ENCODE assay signal across 8 mouse cellular contexts in genomic region chr8:22061126-22061525, GRCm38 (mm10). TPM values are rescaled to one million over a fixed set of nuclear protein-coding genes. Genes with fewer than 3 reads are reported as not detected.
DNase-seq lines count a peak whose midpoint lies in the region; ATAC-seq and TF ChIP-seq lines count a peak whose summit lies in the region.

No protein-coding gene starts in this region.

- H3K79me2 ChIP-seq in liver, adult 2 months (ENCODE audit: control insufficient read depth, insufficient read depth, low read length): peaks cover 11% of the 10 kb centered on the region; the same call in 1 of the 2 replicates

- no peak overlapping the region for H3K9ac ChIP-seq in liver, adult 2 months (ENCODE audit: low read depth, low read length)
- peak overlapping the region; percentile 28 for H3K9ac ChIP-seq in embryonic facial prominence, embryonic 12.5 days
- peak overlapping the region; percentile 55 for H3K9ac ChIP-seq in intestine, embryonic 14.5 days (ENCODE audit: low read length)
- H3K9ac ChIP-seq in neural tube, embryonic 12.5 days: 0 out of 2 replicates have a peak overlapping the region, but pooled peaks have one; percentile 45

- DNase-seq in liver, adult 2 months (ENCODE audit: extremely low read depth, low read depth, low spot score): peak; percentile 22
- DNase-seq in liver: no peak
- no peak for DNase-seq in intestine, embryonic 14.5 days (ENCODE audit: low spot score)
- no peak for DNase-seq in testis, postnatal 10 days (ENCODE audit: low spot score)
- no peak for DNase-seq in thymus, postnatal 10 days (ENCODE audit: low spot score in 2 of 2)
- no peak for DNase-seq in spleen, postnatal 14 days (ENCODE audit: low spot score in 2 of 2)

- no peak overlapping the region for H3K27ac ChIP-seq in liver, adult 2 months (replicated peaks; ENCODE audit: insufficient read depth, low read depth, low read length)
- H3K27ac ChIP-seq in embryonic facial prominence, embryonic 12.5 days: no peak overlapping the region
- H3K27ac ChIP-seq in intestine, embryonic 14.5 days (ENCODE audit: low read depth): no peak overlapping the region
- H3K27ac ChIP-seq in neural tube, embryonic 12.5 days: no peak overlapping the region

- peaks cover 5% of the 10 kb centered on the region; the same call in 1 of the 2 replicates for H3K9me3 ChIP-seq in embryonic facial prominence, embryonic 12.5 days
- no peaks in the 10 kb centered on the region for H3K9me3 ChIP-seq in intestine, embryonic 14.5 days (ENCODE audit: control insufficient read depth, low read length)
- H3K9me3 ChIP-seq in neural tube, embryonic 12.5 days: no peaks in the 10 kb centered on the region

- 1% methylated on average over 3 of the region's 3 CpGs for WGBS in liver, adult 2 months
- 6% methylated on average over 3 of the region's 3 CpGs for WGBS in embryonic facial prominence, embryonic 12.5 days
- WGBS in intestine, embryonic 14.5 days: 7% methylated on average over 3 of the region's 3 CpGs
- 6% methylated on average over 3 of the region's 3 CpGs for WGBS in neural tube, embryonic 12.5 days

- TF ChIP-seq POLR2A in liver, adult 2 months (IDR thresholded peaks at IDR 0.05; ENCODE audit: extremely low read depth, insufficient read depth, low read length): no peak

- H3K27me3 ChIP-seq in liver, adult 2 months (ENCODE audit: control insufficient read depth, insufficient read depth, low read length): no peaks in the 10 kb centered on the region
- peaks cover 24% of the 10 kb centered on the region for H3K27me3 ChIP-seq in embryonic facial prominence, embryonic 12.5 days
- H3K27me3 ChIP-seq in intestine, embryonic 14.5 days (replicated peaks; ENCODE audit: control insufficient read depth, insufficient read depth, low read length): peaks cover 18% of the 10 kb centered on the region
- no peaks in the 10 kb centered on the region for H3K27me3 ChIP-seq in neural tube, embryonic 12.5 days (replicated peaks)

- TF ChIP-seq CTCF in liver, adult 2 months (IDR thresholded peaks at IDR 0.05; ENCODE audit: low read depth, low read length): no peak

- H3K36me3 ChIP-seq in liver, adult 2 months (ENCODE audit: control insufficient read depth, insufficient read depth, low read length): peaks cover 30% of the 10 kb centered on the region
- peaks cover 30% of the 10 kb centered on the region for H3K36me3 ChIP-seq in embryonic facial prominence, embryonic 12.5 days
- peaks cover 27% of the 10 kb centered on the region for H3K36me3 ChIP-seq in intestine, embryonic 14.5 days (ENCODE audit: control insufficient read depth, insufficient read depth, low read length)
- H3K36me3 ChIP-seq in neural tube, embryonic 12.5 days: peaks cover 19% of the 10 kb centered on the region

- H3K4me2 ChIP-seq in embryonic facial prominence, embryonic 12.5 days (replicated peaks): peak overlapping the region; percentile 88
- H3K4me2 ChIP-seq in intestine, embryonic 14.5 days (ENCODE audit: low read length): peak overlapping the region; percentile 92
- peak overlapping the region; percentile 85 for H3K4me2 ChIP-seq in neural tube, embryonic 12.5 days (replicated peaks)

- H3K4me3 ChIP-seq in liver, adult 2 months (ENCODE audit: insufficient read depth, low read depth, low read length): peak overlapping the region; percentile 79; the same call in 1 of the 2 replicates
- H3K4me3 ChIP-seq in embryonic facial prominence, embryonic 12.5 days: peak overlapping the region; percentile 75
- H3K4me3 ChIP-seq in intestine, embryonic 14.5 days (ENCODE audit: low read depth, low read length): peak overlapping the region; percentile 82
- H3K4me3 ChIP-seq in neural tube, embryonic 12.5 days: peak overlapping the region; percentile 66

- no peak for ATAC-seq in embryonic facial prominence, embryonic 12.5 days (ENCODE audit: insufficient number of reproducible peaks, insufficient read depth, low FRiP score, low TSS enrichment)
- no peak for ATAC-seq in intestine, embryonic 14.5 days (replicated peaks; ENCODE audit: low FRiP score, low TSS enrichment, low read depth)
- ATAC-seq in neural tube, embryonic 12.5 days (ENCODE audit: low FRiP score, low read depth): no peak

- peaks cover 11% of the 10 kb centered on the region for H3K4me1 ChIP-seq in liver, adult 2 months (ENCODE audit: control insufficient read depth, insufficient read depth, low read length)
- H3K4me1 ChIP-seq in embryonic facial prominence, embryonic 12.5 days: 0 out of 2 replicates have a peak, but pooled peaks cover 4% of the 10 kb centered on the region
- peaks cover 3% of the 10 kb centered on the region; the same call in 1 of the 2 replicates for H3K4me1 ChIP-seq in intestine, embryonic 14.5 days (replicated peaks; ENCODE audit: control insufficient read depth, insufficient read depth, low read length)
- peaks cover 7% of the 10 kb centered on the region; the same call in 1 of the 2 replicates for H3K4me1 ChIP-seq in neural tube, embryonic 12.5 days

RNA-seq across cellular contexts. Expression of gene Alg11, which starts 0.6 kb away (rescaled TPM):
- total RNA-seq in liver, adult 2 months (2014; rRNA removed): 15.2 and 22.2 TPM in 2 replicates
- 4.8 and 11.6 TPM in 2 replicates for polyA plus RNA-seq in liver, adult 2 months (2012; rRNA removed)
- polyA plus RNA-seq in embryonic facial prominence, embryonic 12.5 days (2016; fragmentation: Nextera tagmentation; extraction: Ambion mirVana): 44.4 and 46.5 TPM in 2 replicates
- 30.2 and 30.6 TPM in 2 replicates for polyA plus RNA-seq in intestine, embryonic 14.5 days (2014; fragmentation: Nextera tagmentation; extraction: Ambion mirVana)
- polyA plus RNA-seq in neural tube, embryonic 12.5 days (2016; fragmentation: Nextera tagmentation; extraction: Ambion mirVana): 20.9 and 30.2 TPM in 2 replicates

RNA-seq across cellular contexts. Expression of gene Atp7b, which starts 1.0 kb away (rescaled TPM):
- 9.8 and 14.5 TPM in 2 replicates for total RNA-seq in liver, adult 2 months (2014; rRNA removed)
- 10.7 and 12.5 TPM in 2 replicates for polyA plus RNA-seq in liver, adult 2 months (2012; rRNA removed)
- 1.1 and 1.2 TPM in 2 replicates for polyA plus RNA-seq in embryonic facial prominence, embryonic 12.5 days (2016; fragmentation: Nextera tagmentation; extraction: Ambion mirVana)
- polyA plus RNA-seq in intestine, embryonic 14.5 days (2014; fragmentation: Nextera tagmentation; extraction: Ambion mirVana): 3.9 and 4.1 TPM in 2 replicates
- polyA plus RNA-seq in neural tube, embryonic 12.5 days (2016; fragmentation: Nextera tagmentation; extraction: Ambion mirVana): 1.5 and 1.7 TPM in 2 replicates
